In genomic region chr6:53880530-53881234, GRCm38 (mm10) we compare ENCODE assay signal across 8 mouse cellular contexts.
DNase-seq lines count a peak whose midpoint lies in the region; ATAC-seq and TF ChIP-seq lines count a peak whose summit lies in the region.

No protein-coding gene starts in this region.

- H3K9me3 ChIP-seq in ES-Bruce4 (replicated peaks; ENCODE audit: control insufficient read depth, insufficient read depth, low read length, poor library complexity, severe bottlenecking), result no peaks in the 10 kb centered on the region
- no peaks in the 10 kb centered on the region for H3K9me3 ChIP-seq in embryonic facial prominence, embryonic 15.5 days (replicated peaks)
- H3K9me3 ChIP-seq in midbrain, embryonic 10.5 days (replicated peaks), result no peaks in the 10 kb centered on the region

- TF ChIP-seq EP300 in ES-Bruce4 (IDR thresholded peaks at IDR 0.05; ENCODE audit: insufficient read depth, low read depth, low read length), result no peak

- DNase-seq in WW6 (ENCODE audit: low read depth, low spot score), result peak; percentile 11
- DNase-seq in kidney, adult 9 months, result peak; percentile 36
- peak; percentile 48 for DNase-seq in midbrain, embryonic 10.5 days (ENCODE audit: low spot score)
- no peak for DNase-seq in thymus, postnatal 36 days
- DNase-seq in adrenal gland, postnatal 25 days, result no peak
- DNase-seq in thymus, postnatal 14 days, result no peak

- H3K4me1 ChIP-seq in ES-Bruce4 (ENCODE audit: control insufficient read depth, insufficient read depth, low read length), result no peaks in the 10 kb centered on the region
- H3K4me1 ChIP-seq in embryonic facial prominence, embryonic 15.5 days, result peaks cover 13% of the 10 kb centered on the region
- peaks cover 35% of the 10 kb centered on the region for H3K4me1 ChIP-seq in midbrain, embryonic 10.5 days

- H3K4me3 ChIP-seq in ES-Bruce4 (ENCODE audit: low read depth, low read length), result no peak overlapping the region
- peak overlapping the region; percentile 16; the same call in 1 of the 2 replicates for H3K4me3 ChIP-seq in embryonic facial prominence, embryonic 15.5 days (replicated peaks)
- H3K4me3 ChIP-seq in midbrain, embryonic 10.5 days, result peak overlapping the region; percentile 46

- no peak for TF ChIP-seq POLR2A in ES-Bruce4 (IDR thresholded peaks at IDR 0.05; ENCODE audit: insufficient read depth, low read length)

- TF ChIP-seq CTCF in ES-Bruce4 (IDR thresholded peaks at IDR 0.05; ENCODE audit: low read depth, low read length), result no peak

- WGBS in embryonic facial prominence, embryonic 15.5 days, result 15% methylated on average over 14 of the region's 14 CpGs
- 10% methylated on average over 14 of the region's 14 CpGs for WGBS in midbrain, embryonic 10.5 days

- 0 out of 2 replicates have a peak overlapping the region, but pooled peaks have one; percentile 31 for H3K27ac ChIP-seq in ES-Bruce4 (ENCODE audit: insufficient read depth, low read length)
- peak overlapping the region; percentile 72 for H3K27ac ChIP-seq in embryonic facial prominence, embryonic 15.5 days (replicated peaks)
- peak overlapping the region; percentile 82 for H3K27ac ChIP-seq in midbrain, embryonic 10.5 days (replicated peaks)

- peak overlapping the region; percentile 40 for H3K4me2 ChIP-seq in embryonic facial prominence, embryonic 15.5 days (replicated peaks)

- H3K9ac ChIP-seq in ES-Bruce4 (ENCODE audit: low read depth, poor library complexity, severe bottlenecking), result no peak overlapping the region
- no peak overlapping the region for H3K9ac ChIP-seq in embryonic facial prominence, embryonic 15.5 days

- no peak for ATAC-seq in embryonic facial prominence, embryonic 15.5 days (ENCODE audit: insufficient number of reproducible peaks, low FRiP score, low TSS enrichment, low read depth)

- H3K36me3 ChIP-seq in ES-Bruce4 (ENCODE audit: control insufficient read depth, insufficient read depth, low read length, poor library complexity, severe bottlenecking), result no peaks in the 10 kb centered on the region
- no peaks in the 10 kb centered on the region for H3K36me3 ChIP-seq in embryonic facial prominence, embryonic 15.5 days
- no peaks in the 10 kb centered on the region for H3K36me3 ChIP-seq in midbrain, embryonic 10.5 days

- H3K27me3 ChIP-seq in ES-Bruce4 (ENCODE audit: control insufficient read depth, insufficient read depth, low read length, poor library complexity, severe bottlenecking), result no peaks in the 10 kb centered on the region
- H3K27me3 ChIP-seq in embryonic facial prominence, embryonic 15.5 days, result no peaks in the 10 kb centered on the region
- peaks cover 4% of the 10 kb centered on the region; the same call in 1 of the 2 replicates for H3K27me3 ChIP-seq in midbrain, embryonic 10.5 days (ENCODE audit: low read depth, poor library complexity, severe bottlenecking)

Comparison
In these comparisons a context has a peak if more than half of its experiments do, and no peak if none do; other contexts are left out.
1. H3K27ac ChIP-seq: peak in every context shown above with its lines; median percentile 82 in midbrain, embryonic 10.5 days; 72 in embryonic facial prominence, embryonic 15.5 days; 31 in ES-Bruce4.
2. DNase-seq: peak in WW6 (single experiment), kidney, adult 9 months (single experiment) and midbrain, embryonic 10.5 days (single experiment); none in thymus, postnatal 36 days (0 of 2), adrenal gland, postnatal 25 days (single experiment) and thymus, postnatal 14 days (single experiment).